Mouse (Mus musculus) thymus, postnatal 14 days (tissue): ENCODE data around the gene Lcmt1.

ENCODE experiments used
- DNase-seq: peaks from one replicate; pipeline ENCODE4 v3.0.0; 2021

Gene Lcmt1

DNA sequence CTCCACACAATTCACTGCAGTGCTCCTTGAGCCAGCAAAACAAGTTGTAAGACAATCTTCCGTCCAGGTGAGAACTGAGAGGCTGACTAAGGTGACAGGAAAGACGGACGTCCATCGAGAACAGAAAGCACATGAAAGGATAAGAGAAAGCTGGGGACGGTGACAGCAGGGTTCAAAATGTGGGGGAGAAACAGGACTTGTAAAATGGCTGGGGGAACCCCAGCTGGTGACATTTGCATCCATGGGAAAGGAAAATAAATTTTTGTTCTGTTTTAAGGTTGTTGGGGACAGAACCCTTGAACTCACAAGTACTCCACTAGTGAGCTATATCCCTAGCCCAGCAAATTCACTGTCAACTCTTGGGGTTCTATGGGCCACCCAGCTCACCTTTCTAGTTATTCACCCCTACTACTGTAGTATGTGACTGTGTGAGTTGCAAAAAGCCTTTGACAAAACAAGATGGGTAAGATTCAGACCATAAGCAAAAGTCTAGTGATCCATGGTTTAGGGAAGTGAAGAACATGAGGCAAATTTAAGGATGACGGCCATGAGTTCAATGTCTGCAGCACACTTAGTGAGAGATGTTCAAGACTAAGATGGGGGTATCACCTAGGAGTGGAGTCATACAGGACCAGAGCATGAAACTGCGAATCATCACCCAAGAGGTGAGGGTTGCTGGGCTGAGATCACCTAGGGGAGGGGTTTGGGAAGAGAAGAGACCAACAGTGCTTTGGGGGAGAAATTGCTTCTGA is 8.2 kb upstream of the Lcmt1 start:
- DNase-seq: no peak

- no peak for DNase-seq
Measured at GRCm38 (mm10) chr7:123362806-123363205, 6.8 kb upstream of the Lcmt1 start.

DNA sequence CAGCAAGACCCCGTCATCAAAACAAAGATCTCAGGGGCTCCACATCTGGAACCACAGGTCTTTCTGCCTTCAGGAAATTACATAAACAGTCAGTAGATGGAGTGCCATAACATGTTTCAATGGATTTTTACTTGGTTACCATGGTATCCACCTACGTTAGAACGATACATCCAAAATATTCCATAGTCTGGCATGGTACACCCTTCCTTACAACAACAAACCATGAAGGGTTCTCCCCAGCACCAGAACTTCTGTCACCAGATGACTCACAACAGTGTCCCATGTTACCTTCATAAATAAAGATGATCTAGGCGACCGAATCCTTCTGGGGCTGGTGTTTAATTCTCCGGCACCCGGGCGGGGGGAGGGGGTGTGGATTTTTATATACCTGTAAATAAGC is 5.6 kb upstream of the Lcmt1 start:
- DNase-seq: no peak

GRCm38 (mm10) chr7:123365876-123366741 is 3.5 kb upstream of the Lcmt1 start:
- no peak for DNase-seq

- no peak for DNase-seq
Measured at GRCm38 (mm10) chr7:123366806-123367205, 2.8 kb upstream of the Lcmt1 start.

- no peak for DNase-seq
Measured at GRCm38 (mm10) chr7:123367218-123368150, 2.1 kb upstream of the Lcmt1 start.

DNA sequence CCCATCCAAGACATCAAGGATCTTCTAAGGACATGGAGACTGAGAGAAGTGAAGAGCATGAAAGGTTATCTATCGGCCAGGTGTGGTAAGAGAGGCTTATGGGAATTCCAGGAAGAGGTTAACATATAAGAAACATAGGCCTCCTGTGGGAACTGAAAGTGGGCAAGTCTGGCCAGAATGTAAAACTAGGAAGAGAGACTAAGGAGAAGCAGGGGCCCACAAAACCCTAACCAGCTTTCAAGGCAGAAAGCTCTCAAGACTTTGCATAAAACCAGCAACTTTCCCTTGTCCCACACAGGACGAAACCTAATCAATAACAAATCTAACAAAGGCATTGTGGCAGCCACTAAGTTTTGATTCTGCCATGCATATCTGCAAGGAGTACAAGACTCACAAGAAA is 1.4 kb upstream of the Lcmt1 start:
- DNase-seq: no peak

DNA sequence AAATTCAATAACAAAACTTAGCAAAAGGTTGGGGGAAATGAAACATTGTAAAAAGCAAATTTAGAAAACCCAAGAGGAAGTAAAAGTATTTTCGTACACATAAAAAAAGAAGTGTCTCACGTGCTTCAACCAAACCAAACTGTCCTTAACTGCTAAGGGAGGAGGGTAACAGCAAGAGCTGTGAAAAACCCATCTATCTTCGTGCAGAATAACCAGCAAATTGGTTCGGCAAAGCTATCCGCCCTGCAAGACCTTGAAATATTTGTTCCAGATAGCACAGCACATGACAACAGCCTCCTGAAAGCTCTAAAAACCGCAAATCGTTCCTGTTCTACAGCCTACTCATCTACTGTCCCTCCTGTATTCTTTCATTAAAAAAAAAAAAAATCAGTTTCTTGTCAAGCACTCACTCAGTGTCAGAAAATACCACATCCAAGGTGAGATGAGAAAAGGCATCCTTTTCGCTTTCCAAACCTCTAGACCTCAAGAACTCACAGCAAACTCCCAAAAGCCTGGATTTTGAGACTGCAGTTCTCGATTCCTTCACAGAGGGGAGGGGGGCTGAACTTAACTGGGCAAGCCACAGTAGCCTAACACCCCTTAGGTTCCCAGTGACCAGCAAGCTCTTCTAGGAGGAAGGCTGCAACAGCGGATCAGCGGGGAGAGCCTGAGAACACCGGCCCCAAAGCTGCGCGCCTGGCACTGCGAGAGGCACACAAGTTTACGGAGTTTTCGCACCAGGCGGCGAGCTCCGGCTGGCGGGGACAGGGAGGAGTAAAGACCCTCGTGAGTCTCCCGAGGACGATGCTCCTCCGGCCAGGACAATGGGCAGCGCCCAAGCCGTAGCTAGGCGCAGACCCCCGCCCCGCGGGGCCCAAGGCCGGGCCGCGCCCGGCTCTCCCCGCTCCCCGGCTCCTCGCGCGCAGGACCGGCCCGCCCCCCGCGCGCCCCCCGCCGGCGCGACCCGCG is 522 bp upstream of the Lcmt1 start:
- no peak for DNase-seq

GRCm38 (mm10) chr7:123370700-123371099 is 1.1 kb downstream of the Lcmt1 start:
- no peak for DNase-seq

- DNase-seq: no peak
Measured at GRCm38 (mm10) chr7:123371501-123371900, 1.9 kb downstream of the Lcmt1 start.

GRCm38 (mm10) chr7:123377443-123378400 is 8.1 kb downstream of the Lcmt1 start:
- DNase-seq: peak; percentile 95

DNA sequence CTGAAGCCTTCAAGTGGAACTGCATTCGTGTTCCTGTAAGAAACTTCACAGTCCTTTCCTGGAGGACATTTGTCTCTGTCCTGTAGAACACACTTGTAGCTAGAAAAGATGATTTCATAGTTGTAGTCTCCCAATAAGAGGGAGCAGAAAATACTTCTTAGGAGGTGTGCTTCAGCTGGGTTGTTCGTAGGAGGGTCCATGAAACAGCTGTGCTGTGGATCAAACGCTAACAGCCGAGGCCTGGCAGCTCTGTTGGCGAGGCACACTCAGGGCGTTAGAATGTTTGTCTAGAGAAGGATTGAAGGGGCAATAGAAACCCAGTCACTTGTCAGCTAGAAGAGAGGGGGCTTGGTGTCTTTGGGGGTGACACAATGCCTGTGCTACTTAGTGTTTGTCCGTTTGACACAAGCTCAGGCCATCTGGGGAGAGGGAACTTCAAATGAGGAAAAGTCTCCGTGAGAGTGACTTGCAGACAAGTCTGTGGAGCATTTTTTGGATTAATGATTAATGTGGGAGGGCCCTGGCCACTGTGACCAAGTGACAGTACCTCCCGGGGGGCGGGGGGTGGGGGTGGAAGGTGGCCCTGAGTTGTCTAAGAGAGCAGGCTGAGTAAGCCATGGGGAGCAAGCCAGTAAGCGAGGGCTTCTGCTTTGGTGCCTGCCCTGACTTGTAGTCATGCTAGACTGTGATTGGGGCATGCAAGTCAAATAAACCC is 16.3 kb downstream of the Lcmt1 start:
- no peak for DNase-seq

- DNase-seq: no peak
Measured at GRCm38 (mm10) chr7:123389686-123390280, 20.2 kb downstream of the Lcmt1 start.

GRCm38 (mm10) chr7:123394271-123394670 is 24.7 kb downstream of the Lcmt1 start:
- no peak for DNase-seq

DNA sequence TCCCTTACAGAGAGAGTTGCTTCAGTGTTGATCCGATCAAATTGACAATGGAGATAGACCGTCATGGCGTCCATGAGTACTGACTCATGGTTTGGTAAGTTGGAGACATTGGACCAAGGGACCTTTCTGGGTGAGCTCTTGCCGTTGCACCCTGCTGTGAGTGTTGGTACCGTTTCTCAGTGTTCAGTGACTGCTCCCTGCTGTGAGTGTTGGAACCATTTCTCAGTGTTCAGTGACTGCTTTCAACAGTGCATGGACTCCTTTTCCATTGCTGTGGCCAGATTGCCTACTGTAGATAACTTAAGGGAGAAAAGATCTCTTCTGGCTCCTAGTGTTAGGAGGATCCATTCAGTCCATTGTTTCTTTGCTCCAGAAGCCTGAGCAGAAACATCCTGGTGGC is 27.3 kb downstream of the Lcmt1 start:
- DNase-seq: no peak

DNA sequence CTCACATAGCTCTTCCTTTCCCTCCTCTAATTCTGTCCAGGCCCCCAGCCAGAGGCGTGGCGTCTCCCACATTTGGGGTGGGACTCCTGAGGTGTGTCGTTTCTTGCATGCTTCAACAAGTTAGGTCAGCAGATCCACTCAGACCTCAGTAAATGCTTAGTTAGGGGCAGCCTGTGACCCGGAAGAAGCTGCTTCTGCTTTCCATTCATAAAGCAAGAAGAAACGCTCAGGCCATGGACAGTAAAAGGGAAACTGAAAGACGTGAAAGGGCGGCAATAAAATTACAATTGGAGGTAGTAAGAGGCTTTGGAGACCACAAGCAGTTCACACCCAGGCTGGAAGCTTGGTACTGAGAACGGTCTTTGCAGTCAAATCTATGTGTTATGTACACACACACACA is 27.8 kb downstream of the Lcmt1 start:
- DNase-seq: no peak

DNA sequence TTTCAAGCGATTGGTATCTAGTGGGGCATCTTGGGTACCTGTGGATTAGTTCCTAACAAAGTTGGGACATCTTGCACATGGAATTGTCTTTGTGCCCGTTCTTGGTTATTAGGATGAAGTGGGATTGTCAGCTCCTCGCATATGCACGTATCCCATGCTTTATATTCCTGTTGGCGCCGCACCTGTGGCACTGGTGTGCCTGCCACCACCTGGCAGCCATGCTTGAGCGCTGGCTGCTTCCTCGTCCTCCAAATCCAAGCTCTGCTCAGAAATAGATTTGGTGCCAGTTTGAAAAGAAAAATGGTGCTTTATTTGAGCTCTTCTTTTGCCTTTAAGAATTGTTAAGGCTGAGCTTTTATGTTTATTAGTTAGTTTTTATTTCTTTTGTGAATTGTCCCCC is 28.3 kb downstream of the Lcmt1 start:
- DNase-seq: no peak

DNA sequence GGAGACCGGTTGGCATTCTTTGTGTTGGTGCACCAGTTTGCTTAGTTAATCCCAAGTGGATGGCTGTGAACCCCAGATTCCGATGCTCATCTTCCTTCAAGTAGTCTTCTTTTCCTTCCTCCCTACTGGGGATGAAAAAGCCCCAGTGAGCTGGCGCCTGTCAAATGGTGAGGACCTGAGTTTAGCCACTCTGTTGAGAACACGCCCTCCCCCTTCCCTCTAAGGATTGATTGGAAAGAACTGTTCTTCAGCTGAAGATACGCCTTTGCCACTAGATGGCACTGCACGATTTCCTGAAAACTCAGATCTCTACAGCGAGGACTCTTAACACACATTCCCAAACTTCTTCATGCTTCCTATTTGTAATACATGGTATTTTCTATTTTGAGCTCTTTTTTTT is 29.2 kb downstream of the Lcmt1 start:
- DNase-seq: peak; percentile 30

- DNase-seq: no peak
Measured at GRCm38 (mm10) chr7:123399286-123399685, 29.7 kb downstream of the Lcmt1 start.

GRCm38 (mm10) chr7:123401121-123401520 is 31.5 kb downstream of the Lcmt1 start:
- DNase-seq: no peak
